ENCODE assay signal across 9 mouse cellular contexts in the genomic region with DNA sequence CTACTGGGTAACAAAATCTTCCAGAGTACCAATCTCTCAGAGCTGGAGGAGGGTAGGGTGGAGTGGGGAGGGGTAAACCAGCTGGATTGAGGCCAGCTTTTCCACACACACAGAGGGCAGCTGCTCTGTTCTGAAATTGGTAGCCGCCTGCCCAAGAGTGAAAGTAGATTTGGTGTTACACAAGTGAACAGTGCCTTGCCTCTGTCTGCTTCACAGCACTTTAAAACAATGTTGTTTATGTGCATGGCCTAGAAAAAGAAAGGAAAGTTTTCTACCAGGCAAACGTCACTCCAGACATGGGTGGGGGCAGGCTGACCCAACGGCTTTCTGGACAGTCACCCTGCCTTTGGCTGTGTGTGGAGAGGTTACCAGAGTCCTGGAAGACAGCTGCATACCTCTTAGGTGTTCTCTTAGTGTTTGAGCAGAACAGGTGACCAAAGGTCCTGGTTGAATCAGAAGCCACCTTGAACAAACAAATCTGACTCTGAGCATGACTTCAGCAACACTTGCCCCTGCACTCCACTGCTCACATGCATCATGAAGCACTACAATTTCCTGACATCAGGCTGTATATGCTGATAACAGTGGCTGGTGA. TPM values are rescaled to one million over a fixed set of nuclear protein-coding genes. Genes with fewer than 3 reads are reported as not detected.
DNase-seq lines count a peak whose midpoint lies in the region; ATAC-seq and TF ChIP-seq lines count a peak whose summit lies in the region.
"Had no signal": no experiment of that assay in that cellular context is flagged by ENCODE, and none has a peak within 500 bp of the region (broad histone marks: within the 10 kb centered on the region; RNA-seq: fewer than 3 reads in every experiment).

No protein-coding gene starts in this region.

- no peak overlapping the region for H3K4me2 ChIP-seq in midbrain, embryonic 11.5 days
- H3K4me2 ChIP-seq in midbrain, embryonic 15.5 days: no peak overlapping the region
- H3K4me2 ChIP-seq in forebrain, embryonic 14.5 days (ENCODE audit: low read length): no peak overlapping the region

- peak; percentile 57 for DNase-seq in midbrain, embryonic 11.5 days (ENCODE audit: low spot score, missing footprints)
- peak; percentile 51 for DNase-seq in forebrain, embryonic 14.5 days (ENCODE audit: low spot score)
- peak; percentile 52 for DNase-seq in kidney, postnatal 10 days
- peak; percentile 45 for DNase-seq in ovary, postnatal 36 days (ENCODE audit: low spot score)
- DNase-seq in urinary bladder, postnatal 36 days (ENCODE audit: low spot score in 2 of 2): no peak
- no peak for DNase-seq in left cerebral cortex, adult 2 months (ENCODE audit: extremely low spot score in 1 of 2, low spot score in 2 of 2)
- DNase-seq in gastrocnemius, adult 8-10 months (ENCODE audit: low spot score in 2 of 2): no peak

- no peak overlapping the region for H3K9ac ChIP-seq in midbrain, embryonic 11.5 days (ENCODE audit: low read length)
- no peak overlapping the region for H3K9ac ChIP-seq in midbrain, embryonic 15.5 days
- H3K9ac ChIP-seq in forebrain, embryonic 14.5 days (ENCODE audit: low read length): no peak overlapping the region

- 89% methylated on average over 3 of the region's 3 CpGs for WGBS in midbrain, embryonic 11.5 days
- WGBS in midbrain, embryonic 15.5 days: 67% methylated on average over 3 of the region's 3 CpGs
- WGBS in forebrain, embryonic 14.5 days: 43% methylated on average over 3 of the region's 3 CpGs

- H3K36me3 ChIP-seq in midbrain, embryonic 11.5 days (ENCODE audit: control insufficient read depth, insufficient read depth, low read length): no peaks in the 10 kb centered on the region
- H3K36me3 ChIP-seq in midbrain, embryonic 15.5 days (replicated peaks): no peaks in the 10 kb centered on the region
- no peaks in the 10 kb centered on the region for H3K36me3 ChIP-seq in forebrain, embryonic 14.5 days (ENCODE audit: control insufficient read depth, insufficient read depth, low read length)

- TF ChIP-seq CTCF in left cerebral cortex, adult 2 months (IDR thresholded peaks at IDR 0.05): no peak

- intact Hi-C loops in left cerebral cortex, adult 2 months (cut with DNase I): no loop called here

- no peaks in the 10 kb centered on the region for H3K9me3 ChIP-seq in midbrain, embryonic 11.5 days (ENCODE audit: control insufficient read depth, low read length)
- H3K9me3 ChIP-seq in midbrain, embryonic 15.5 days: no peaks in the 10 kb centered on the region
- H3K9me3 ChIP-seq in forebrain, embryonic 14.5 days (replicated peaks; ENCODE audit: control insufficient read depth, low read length): no peaks in the 10 kb centered on the region

- H3K27ac ChIP-seq in midbrain, embryonic 11.5 days (ENCODE audit: low read depth, low read length): no peak overlapping the region
- no peak overlapping the region for H3K27ac ChIP-seq in midbrain, embryonic 15.5 days
- no peak overlapping the region for H3K27ac ChIP-seq in forebrain, embryonic 14.5 days (ENCODE audit: low read depth, low read length)
- no peak overlapping the region for H3K27ac ChIP-seq in left cerebral cortex, adult 2 months

- no peak overlapping the region for H3K4me3 ChIP-seq in midbrain, embryonic 11.5 days (ENCODE audit: low read depth, low read length)
- no peak overlapping the region for H3K4me3 ChIP-seq in midbrain, embryonic 15.5 days
- no peak overlapping the region for H3K4me3 ChIP-seq in forebrain, embryonic 14.5 days (ENCODE audit: low read depth, low read length)
- no peak overlapping the region for H3K4me3 ChIP-seq in left cerebral cortex, adult 2 months
- H3K4me3 ChIP-seq: erythroblast, embryonic 14.5 days had no signal

- no peaks in the 10 kb centered on the region for H3K27me3 ChIP-seq in midbrain, embryonic 11.5 days (ENCODE audit: control insufficient read depth, insufficient read depth, low read length)
- H3K27me3 ChIP-seq in midbrain, embryonic 15.5 days (replicated peaks): no peaks in the 10 kb centered on the region
- H3K27me3 ChIP-seq in forebrain, embryonic 14.5 days (replicated peaks; ENCODE audit: control insufficient read depth, insufficient read depth, low read length): no peaks in the 10 kb centered on the region

- no peaks in the 10 kb centered on the region for H3K4me1 ChIP-seq in midbrain, embryonic 11.5 days (ENCODE audit: control insufficient read depth, insufficient read depth, low read length)
- H3K4me1 ChIP-seq in midbrain, embryonic 15.5 days: no peaks in the 10 kb centered on the region
- H3K4me1 ChIP-seq in forebrain, embryonic 14.5 days (ENCODE audit: control insufficient read depth, insufficient read depth, low read length): no peaks in the 10 kb centered on the region

- ATAC-seq in midbrain, embryonic 11.5 days (ENCODE audit: low FRiP score): no peak
- no peak for ATAC-seq in midbrain, embryonic 15.5 days (replicated peaks)
- peak; percentile 84 for ATAC-seq in forebrain, embryonic 14.5 days

RNA-seq across cellular contexts. Expression of a gene that starts 17.8 kb away (rescaled TPM):
- polyA plus RNA-seq in midbrain, embryonic 11.5 days (2014; fragmentation: Nextera tagmentation; extraction: Ambion mirVana): 3.5 and 4.5 TPM in 2 replicates
- polyA plus RNA-seq in midbrain, embryonic 15.5 days (2015; fragmentation: Nextera tagmentation; extraction: Ambion mirVana): 4.3 and 5.7 TPM in 2 replicates
- 2.1 and 3.9 TPM in 2 replicates for polyA plus RNA-seq in forebrain, embryonic 14.5 days (2014; fragmentation: Nextera tagmentation; extraction: Ambion mirVana)
- total RNA-seq in left cerebral cortex, adult 2 months (2021): 10 to 100 TPM; 14.3 to 15.4 TPM
- 10 to 100 TPM in 1 of 4 experiments, 1 to 10 TPM in 3; 3.5 to 12.1 (median 8.5) TPM for total RNA-seq in gastrocnemius, adult 8-10 months (2022)
- polyA plus RNA-seq: erythroblast, embryonic 14.5 days had no signal

Comparison
In these comparisons a context has a peak if more than half of its experiments do, and no peak if none do; other contexts are left out.
1. DNase-seq: peak in midbrain, embryonic 11.5 days (single experiment), forebrain, embryonic 14.5 days (single experiment), kidney, postnatal 10 days (single experiment) and ovary, postnatal 36 days (single experiment); none in urinary bladder, postnatal 36 days (0 of 2), left cerebral cortex, adult 2 months (0 of 2) and gastrocnemius, adult 8-10 months (0 of 2).